Mouse (Mus musculus) CH12.LX (cell line): ENCODE results near the gene B4galt1. TPM values are rescaled to one million over a fixed set of nuclear protein-coding genes. Genes with fewer than 3 reads are reported as not detected.

Experiments used
- DNase-seq: peaks from one replicate; pipeline ENCODE4 v3.0.0-alpha.2; 2013; ENCODE audit errors: extremely low read depth
- H3K27ac ChIP-seq: 2 replicates; pipeline ENCODE4 v1.5.1; 2012; ENCODE audit warnings: low read depth, mild to moderate bottlenecking, control low read depth, moderate library complexity; ENCODE audit not compliant: insufficient read depth
- H3K27me3 ChIP-seq: replicated peaks from 2 replicates; pipeline ENCODE3; 2012; ENCODE audit warnings: inconsistent platforms
- H3K36me3 ChIP-seq, 2 experiments: replicated peaks in 1 of 2; 2 replicates each; pipeline versions ENCODE3 to v1.6.1; 2012; ENCODE audit warnings: inconsistent platforms in 1 of 2, low read length in 1 of 2, mild to moderate bottlenecking in 1 of 2, mixed read lengths in 1 of 2, moderate library complexity in 1 of 2; ENCODE audit not compliant: control insufficient read depth in 1 of 2, insufficient read depth in 1 of 2
- H3K4me1 ChIP-seq, 2 experiments: 2 replicates each; pipeline ENCODE4 v1.6.1; 2012; ENCODE audit warnings: inconsistent platforms in 1 of 2, moderate library complexity in 1 of 2; ENCODE audit not compliant: insufficient read depth in 2 of 2, control insufficient read depth in 1 of 2
- H3K4me2 ChIP-seq: 2 replicates; pipeline ENCODE4 v1.6.1; 2012; ENCODE audit warnings: low read depth, mild to moderate bottlenecking, control low read depth; ENCODE audit not compliant: poor library complexity, insufficient read depth, severe bottlenecking
- H3K4me3 ChIP-seq, 3 experiments: fragments of 150-350 bp in 1 of 3; sonication (generic) in 1 of 3; replicated peaks in 1 of 3; 2 replicates each; pipeline versions ENCODE3 to v1.5.1; 2011 to 2012; ENCODE audit warnings: low read depth in 2 of 3, low read length in 2 of 3, mild to moderate bottlenecking in 2 of 3, moderate library complexity in 2 of 3, control low read depth in 1 of 3, improper control_type of control experiment in 1 of 3, inconsistent platforms in 1 of 3, mixed read lengths in 1 of 3; ENCODE audit not compliant: poor library complexity in 1 of 3
- H3K79me2 ChIP-seq: replicated peaks from 2 replicates; pipeline ENCODE4 v1.6.1; 2012; ENCODE audit warnings: mild to moderate bottlenecking, moderate library complexity; ENCODE audit not compliant: control insufficient read depth, poor library complexity, insufficient read depth, severe bottlenecking; ENCODE audit errors: extremely low read depth
- H3K9ac ChIP-seq: 2 replicates; pipeline ENCODE4 v1.6.1; 2012; ENCODE audit warnings: low read depth, mild to moderate bottlenecking, control low read depth, moderate library complexity; ENCODE audit not compliant: insufficient read depth
- H3K9me3 ChIP-seq: replicated peaks from 2 replicates; pipeline ENCODE3; 2012; ENCODE audit warnings: low read length, inconsistent platforms, mixed read lengths
- CTCF ChIP-seq, 2 experiments: IDR thresholded peaks in 1 of 2; conservative IDR thresholded peaks in 1 of 2; 2 replicates each; pipeline ENCODE4 v1.5.1; 2011 to 2012; ENCODE audit warnings: low read depth in 2 of 2, low read length in 2 of 2, improper control_type of control experiment in 1 of 2, inconsistent platforms in 1 of 2, mild to moderate bottlenecking in 1 of 2, moderate library complexity in 1 of 2
- ELF1 ChIP-seq: IDR thresholded peaks from 2 replicates; pipeline ENCODE4 v1.6.1; 2014; ENCODE audit warnings: low read depth, mild to moderate bottlenecking, inconsistent platforms, low read length, improper control_type of control experiment
- EP300 ChIP-seq: IDR thresholded peaks from 2 replicates; pipeline ENCODE4 v1.6.1; 2011; ENCODE audit warnings: low read length, improper control_type of control experiment
- ETS1 ChIP-seq: conservative IDR thresholded peaks from 2 replicates; pipeline ENCODE4 v1.6.1; 2012; ENCODE audit warnings: low read depth, mild to moderate bottlenecking, inconsistent platforms, low read length, improper control_type of control experiment, moderate library complexity
- GABPA ChIP-seq: IDR thresholded peaks from 2 replicates; pipeline ENCODE4 v1.6.1; 2012; ENCODE audit warnings: low read depth, low read length, improper control_type of control experiment, inconsistent platforms; ENCODE audit not compliant: insufficient replicate concordance
- HCFC1 ChIP-seq: IDR thresholded peaks from 2 replicates; pipeline ENCODE4 v1.6.1; 2012; ENCODE audit warnings: low read depth, mild to moderate bottlenecking, inconsistent platforms, low read length, improper control_type of control experiment
- IRF4 ChIP-seq: IDR thresholded peaks from 2 replicates; pipeline ENCODE4 v1.6.1; 2014; ENCODE audit warnings: low read depth, mild to moderate bottlenecking, inconsistent platforms, low read length, improper control_type of control experiment
- KAT2A ChIP-seq: IDR thresholded peaks from 2 replicates; pipeline ENCODE4 v1.6.1; 2012; ENCODE audit warnings: low read length, improper control_type of control experiment, inconsistent platforms; ENCODE audit not compliant: insufficient replicate concordance
- MEF2A ChIP-seq: IDR thresholded peaks from 2 replicates; pipeline ENCODE4 v1.6.1; 2014; ENCODE audit warnings: low read depth, mild to moderate bottlenecking, inconsistent platforms, low read length, improper control_type of control experiment, borderline replicate concordance
- NELFE ChIP-seq: IDR thresholded peaks from 2 replicates; pipeline ENCODE4 v1.6.1; 2011; ENCODE audit warnings: low read depth, low read length, improper control_type of control experiment
- POLR2A ChIP-seq: IDR thresholded peaks from 2 replicates; pipeline ENCODE4 v1.6.1; 2011; ENCODE audit warnings: low read depth, mild to moderate bottlenecking, improper control_type of control experiment, low read length
- RAD21 ChIP-seq: IDR thresholded peaks from 2 replicates; pipeline ENCODE4 v1.6.1; 2011; ENCODE audit warnings: low read depth, mild to moderate bottlenecking, low read length, improper control_type of control experiment, moderate library complexity
- RCOR1 ChIP-seq: conservative IDR thresholded peaks from 2 replicates; pipeline ENCODE4 v1.6.1; 2012; ENCODE audit warnings: low read depth, mild to moderate bottlenecking, inconsistent platforms, low read length, improper control_type of control experiment
- TBP ChIP-seq: conservative IDR thresholded peaks from 2 replicates; pipeline ENCODE4 v1.6.1; 2011; ENCODE audit warnings: low read depth, low read length, improper control_type of control experiment
- TCF12 ChIP-seq: IDR thresholded peaks from 2 replicates; pipeline ENCODE4 v1.6.1; 2014; ENCODE audit warnings: low read depth, mild to moderate bottlenecking, inconsistent platforms, low read length, improper control_type of control experiment
- UBTF ChIP-seq: IDR thresholded peaks from 2 replicates; pipeline ENCODE4 v1.6.1; 2012; ENCODE audit warnings: low read depth, mild to moderate bottlenecking, inconsistent platforms, low read length, improper control_type of control experiment, moderate library complexity
- USF1 ChIP-seq: IDR thresholded peaks from 2 replicates; pipeline ENCODE4 v1.6.1; 2014; ENCODE audit warnings: low read depth, mild to moderate bottlenecking, inconsistent platforms, low read length, improper control_type of control experiment
- ZC3H11A ChIP-seq: IDR thresholded peaks from 2 replicates; pipeline ENCODE4 v1.6.1; 2012; ENCODE audit warnings: low read depth, mild to moderate bottlenecking, inconsistent platforms, low read length, improper control_type of control experiment
- ZKSCAN1 ChIP-seq: IDR thresholded peaks from 2 replicates; pipeline ENCODE4 v1.6.1; 2012; ENCODE audit warnings: low read depth, inconsistent platforms, low read length, improper control_type of control experiment, borderline replicate concordance
- ZNF384 ChIP-seq: IDR thresholded peaks from 2 replicates; pipeline ENCODE4 v1.6.1; 2012; ENCODE audit warnings: low read depth, low read length, improper control_type of control experiment, inconsistent platforms
- dilution Hi-C: fragments of 300-500 bp; cut with MboI; formaldehyde crosslinking; loops from 2 replicates; pipeline ENCODE4 v1.14.3; 2020; ENCODE audit warnings: low sequenced_read_pairs; ENCODE audit not compliant: extremely low pct_unique_long_range_greater_than_20kb, extremely low pct_ligation_motif_present
- in situ Hi-C: fragments of 300-500 bp; cut with MboI; formaldehyde crosslinking; loops from 3 replicates; pipeline ENCODE4 v1.14.3; 2019; ENCODE audit warnings: low sequenced_read_pairs, low pct_ligation_motif_present, low pct_unique_long_range_greater_than_20kb, mixed read lengths
- polyA plus RNA-seq: library from polyadenylated mRNA; unstranded; fragments of >175 nt; gene quantifications from 2 replicates; pipeline ENCODE4 v1.2.1, GENCODE M21; 2012; ENCODE audit warnings: low read depth; ENCODE audit not compliant: insufficient read length
- total RNA-seq, 2 experiments: library from RNA; depleted of rRNA; stranded (reverse); fragments of 300-350 nt in 1 of 2; fragments of >200 nt in 1 of 2; gene quantifications; 2 replicates each; pipeline ENCODE4 v1.2.3; 2012 to 2014

The B4galt1 gene
- total and polyA plus RNA-seq, 3 experiments: 46.6 to 80.2 (median 66.6) TPM

DNA sequence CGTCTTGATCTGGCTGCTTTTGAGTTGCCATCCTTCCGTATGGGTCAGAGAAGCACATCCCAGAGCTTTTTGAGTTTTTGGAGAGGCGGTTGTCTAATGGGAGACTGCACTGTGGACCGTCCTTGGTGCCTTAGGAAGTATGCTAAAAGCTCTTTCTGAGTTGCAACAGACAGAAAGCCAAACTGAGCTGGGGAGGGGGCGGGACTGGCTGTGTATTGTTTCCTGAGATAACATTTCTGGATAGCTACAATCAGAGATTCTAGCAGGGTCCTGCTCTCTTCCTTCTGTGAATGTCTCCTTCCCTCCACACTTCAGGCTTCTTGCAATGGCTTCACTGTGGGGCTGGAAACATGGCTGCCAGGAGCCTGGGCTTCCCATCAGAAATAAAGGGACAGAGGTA lies 23.7 kb upstream of the B4galt1 start:
- Histone ChIP-seq H3K9me3 (no peaks in the 10 kb centered on the region), H3K4me2 (no peak overlapping the region), H3K27ac (no peak overlapping the region), H3K79me2 (no peaks in the 10 kb centered on the region), H3K27me3 (no peaks in the 10 kb centered on the region), H3K36me3 (no peaks in the 10 kb centered on the region), H3K4me1 (peaks cover 9 to 51% of the 10 kb centered on the region in 2 experiments), H3K4me3 (no peak overlapping the region), H3K9ac (no peak overlapping the region)
- dilution Hi-C loops (no loop called here), in situ Hi-C loops (no loop called here)
- TF ChIP-seq RCOR1: no peak
- no peak for TF ChIP-seq ZC3H11A
- TF ChIP-seq MEF2A: no peak
- no peak for TF ChIP-seq ETS1
- DNase-seq: no peak

GRCm38 (mm10) chr4:40876814-40877371 lies 23.1 kb upstream of the B4galt1 start:
- in situ Hi-C loops: no loop called here
- no peaks in the 10 kb centered on the region for H3K27me3 ChIP-seq
- no peak overlapping the region for H3K4me2 ChIP-seq
- TF ChIP-seq ZNF384 (no peak), RCOR1 (no peak), HCFC1 (no peak), RAD21 (no peak), ELF1 (no peak), IRF4 (no peak), NELFE (no peak), TCF12 (no peak), CTCF (conservative IDR thresholded peaks at IDR 0.05 in 1 of 2, IDR thresholded peaks at IDR 0.05 in 1 of 2; ENCODE audit: low read depth in 2 of 2, low read length in 2 of 2) (no peak), EP300 (no peak), ZC3H11A (no peak), ETS1 (no peak), KAT2A (no peak), POLR2A (no peak), GABPA (no peak), ZKSCAN1 (no peak), UBTF (no peak), TBP (no peak), USF1 (no peak)
- H3K4me1 ChIP-seq: peaks cover 9 to 51% of the 10 kb centered on the region in 2 experiments
- no peak overlapping the region for H3K27ac ChIP-seq
- no peak overlapping the region for H3K4me3 ChIP-seq
- H3K9me3 ChIP-seq: no peaks in the 10 kb centered on the region
- dilution Hi-C loops: no loop called here
- H3K9ac ChIP-seq: no peak overlapping the region
- no peaks in the 10 kb centered on the region for H3K36me3 ChIP-seq
- no peaks in the 10 kb centered on the region for H3K79me2 ChIP-seq
- no peak for DNase-seq
